Mouse (Mus musculus) ES-E14 (cell line): ENCODE data around the gene Gpx5. TPM values are rescaled to one million over a fixed set of nuclear protein-coding genes. Genes with fewer than 3 reads are reported as not detected.

Source experiments
- DNase-seq: peaks from one replicate; pipeline ENCODE4 v3.0.0-alpha.2; 2013; ENCODE audit warnings: low read depth, low spot score
- H3K27ac ChIP-seq: 2 replicates; pipeline ENCODE4 v1.5.1; 2012; ENCODE audit warnings: low read depth, mild to moderate bottlenecking, low read length, moderate library complexity, mixed read lengths; ENCODE audit not compliant: poor library complexity, insufficient read depth, severe bottlenecking
- H3K36me3 ChIP-seq: 2 replicates; pipeline ENCODE4 v1.6.1; 2012; ENCODE audit warnings: mild to moderate bottlenecking, low read length, moderate library complexity, mixed read lengths; ENCODE audit not compliant: control insufficient read depth, poor library complexity, insufficient read depth, severe bottlenecking
- H3K4me1 ChIP-seq, 2 experiments: fragments of 150-350 bp in 1 of 2; sonication (generic) in 1 of 2; 2 replicates each; pipeline ENCODE4 v1.6.1; 2012; ENCODE audit warnings: low read length in 2 of 2, mild to moderate bottlenecking in 1 of 2, mixed read lengths in 1 of 2; ENCODE audit not compliant: control insufficient read depth in 2 of 2, insufficient read depth in 2 of 2, poor library complexity in 1 of 2
- H3K4me3 ChIP-seq, 2 experiments: fragments of 150-350 bp in 1 of 2; sonication (generic) in 1 of 2; 2 replicates each; pipeline ENCODE4 v1.5.1; 2012; ENCODE audit warnings: low read length in 2 of 2, low read depth in 1 of 2, mild to moderate bottlenecking in 1 of 2, mixed read lengths in 1 of 2; ENCODE audit not compliant: insufficient read depth in 1 of 2, poor library complexity in 1 of 2, severe bottlenecking in 1 of 2
- H3K9ac ChIP-seq: 2 replicates; pipeline ENCODE4 v1.6.1; 2012; ENCODE audit warnings: low read depth, mild to moderate bottlenecking, low read length, mixed read lengths; ENCODE audit not compliant: poor library complexity, insufficient read depth, severe bottlenecking
- H3K9me3 ChIP-seq: fragments of 150-350 bp; sonication (generic); 2 replicates; pipeline ENCODE4 v1.6.1; 2012; ENCODE audit warnings: low read depth, mild to moderate bottlenecking, low read length; ENCODE audit not compliant: control insufficient read depth, insufficient read depth
- CHD2 ChIP-seq: IDR thresholded peaks from 2 replicates; pipeline ENCODE4 v1.6.1; 2014; ENCODE audit warnings: mild to moderate bottlenecking, low read depth, low read length, inconsistent platforms
- HCFC1 ChIP-seq: IDR thresholded peaks from 2 replicates; pipeline ENCODE4 v1.6.1; 2012; ENCODE audit warnings: low read length, inconsistent platforms, borderline replicate concordance; ENCODE audit not compliant: insufficient read depth
- MAFK ChIP-seq: IDR thresholded peaks from 2 replicates; pipeline ENCODE4 v1.6.1; 2014; ENCODE audit warnings: mild to moderate bottlenecking, low read depth, low read length, inconsistent platforms; ENCODE audit not compliant: insufficient read depth
- ZC3H11A ChIP-seq: IDR thresholded peaks from 2 replicates; pipeline ENCODE4 v1.6.1; 2012; ENCODE audit warnings: low read depth, mild to moderate bottlenecking, inconsistent platforms, low read length, borderline replicate concordance
- ZNF384 ChIP-seq: IDR thresholded peaks from 2 replicates; pipeline ENCODE4 v1.6.1; 2012; ENCODE audit warnings: low read depth, low read length, inconsistent platforms
- in situ Hi-C, 2 experiments: fragments of 600-800 bp; cut with MboI; formaldehyde crosslinking; loops; one replicate each; pipeline ENCODE4 v1.15.1; 2025; ENCODE audit warnings: low sequenced_read_pairs in 2 of 2, inconsistent platforms in 1 of 2; ENCODE audit not compliant: unreplicated experiment in 2 of 2
- total RNA-seq: library from RNA; depleted of rRNA; stranded (reverse); fragments of 300-350 nt; gene quantifications from 2 replicates; pipeline ENCODE4 v1.2.3, GENCODE M21; 2012

The Gpx5 gene
- total RNA-seq, 1 experiment = not detected

DNA sequence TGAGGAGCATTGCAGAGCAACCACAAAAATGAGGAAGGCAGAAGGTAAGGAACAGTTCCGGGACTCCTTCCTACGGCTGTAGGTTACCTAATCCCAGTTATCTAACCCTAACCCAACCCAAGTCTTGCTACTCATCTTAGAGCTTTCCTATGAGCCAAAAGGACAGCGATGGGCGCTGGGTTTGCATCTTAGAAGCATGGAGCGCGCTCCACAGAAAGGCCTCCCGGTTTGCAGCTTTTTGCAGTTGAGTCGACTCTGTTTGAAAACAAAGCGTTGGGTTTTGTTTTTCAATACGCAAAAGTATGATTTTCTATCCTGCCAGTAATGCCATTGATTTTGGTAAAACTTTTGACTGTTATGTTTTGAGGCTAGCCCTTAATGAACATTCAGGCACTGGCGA lies 28.6 kb downstream of the Gpx5 start:
- Histone ChIP-seq H3K9ac (peak overlapping the region; percentile 60; the same call in 1 of the 2 replicates), H3K36me3 (no peaks in the 10 kb centered on the region), H3K4me1 (peaks cover 0 to 4% of the 10 kb centered on the region in 2 experiments; a peak in 1 of 4 replicates), H3K27ac (no peak overlapping the region), H3K4me3 (peak overlapping the region; percentile 78), H3K9me3 (no peaks in the 10 kb centered on the region)
- in situ Hi-C loops = loop anchor here in 1 of 2 experiments (25.0 kb wide), 2 partner anchors 673 to 748 kb away; partner anchors contain the start of genes Prss16 and Zfp184
- DNase-seq = no peak
- no peak for TF ChIP-seq MAFK
- no peak for TF ChIP-seq ZC3H11A
- TF ChIP-seq HCFC1 = no peak
- no peak for TF ChIP-seq CHD2

- no peak for TF ChIP-seq ZNF384
- no peak for TF ChIP-seq HCFC1
- TF ChIP-seq ZC3H11A = no peak
- no peak for TF ChIP-seq MAFK
- TF ChIP-seq CHD2 = no peak
- H3K27ac ChIP-seq = no peak overlapping the region
- no peaks in the 10 kb centered on the region for H3K9me3 ChIP-seq
- H3K9ac ChIP-seq = no peak overlapping the region
- peaks cover 0 to 6% of the 10 kb centered on the region in 2 experiments; a peak in 1 of 4 replicates for H3K4me1 ChIP-seq
- no peaks in the 10 kb centered on the region for H3K36me3 ChIP-seq
- in situ Hi-C loops = loop anchor here in 1 of 2 experiments (25.0 kb wide), 2 partner anchors 674 to 749 kb away; partner anchors contain the start of genes Prss16 and Zfp184
- DNase-seq = no peak
- no peak overlapping the region for H3K4me3 ChIP-seq
Measured at GRCm38 (mm10) chr13:21262787-21263461, 29.6 kb downstream of the Gpx5 start.

- TF ChIP-seq ZNF384 (no peak), CHD2 (no peak), HCFC1 (no peak), MAFK (no peak), ZC3H11A (no peak)
- Histone ChIP-seq H3K4me1 (peaks cover 0 to 8% of the 10 kb centered on the region in 2 experiments; a peak in 1 of 4 replicates), H3K4me3 (peak overlapping the region; percentile 67 to 68; a peak in 3 of 4 replicates), H3K36me3 (no peaks in the 10 kb centered on the region), H3K9me3 (no peaks in the 10 kb centered on the region), H3K27ac (no peak overlapping the region), H3K9ac (no peak overlapping the region)
- in situ Hi-C loops = loop anchor here in 1 of 2 experiments (25.0 kb wide), 2 partner anchors 677 to 752 kb away; partner anchors contain the start of genes Prss16 and Zfp184
- DNase-seq = no peak
Measured at GRCm38 (mm10) chr13:21260289-21260688, 32.2 kb downstream of the Gpx5 start.

DNA sequence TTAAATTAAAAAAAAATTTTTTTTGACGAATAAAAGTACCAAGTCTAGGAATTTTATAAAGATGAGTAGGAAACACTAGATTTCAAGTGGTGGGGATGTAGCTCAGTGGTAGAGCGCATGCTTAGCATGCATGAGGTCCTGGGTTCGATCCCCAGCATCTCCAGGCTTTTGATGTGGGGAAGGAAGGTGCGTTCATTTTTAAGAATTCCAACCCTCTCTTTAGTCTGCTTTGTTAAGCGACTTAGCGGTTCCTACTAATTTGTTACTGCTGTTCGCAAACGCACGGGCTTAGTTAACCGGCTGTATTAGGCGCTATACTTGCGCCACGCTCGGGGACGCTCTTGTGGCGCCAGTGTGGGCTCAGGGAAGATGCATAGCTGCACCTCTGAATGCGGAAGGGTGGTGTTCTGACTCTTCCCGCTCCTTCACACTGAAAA lies 32.8 kb downstream of the Gpx5 start:
- H3K4me3 ChIP-seq = peak overlapping the region; percentile 67 to 68
- no peak overlapping the region for H3K27ac ChIP-seq
- H3K9ac ChIP-seq = no peak overlapping the region
- H3K36me3 ChIP-seq = no peaks in the 10 kb centered on the region
- peaks cover 0 to 10% of the 10 kb centered on the region in 2 experiments; a peak in 1 of 4 replicates for H3K4me1 ChIP-seq
- no peak for DNase-seq
- no peaks in the 10 kb centered on the region for H3K9me3 ChIP-seq
- in situ Hi-C loops = loop anchor here in 1 of 2 experiments (25.0 kb wide), 2 partner anchors 678 to 753 kb away; partner anchors contain the start of genes Prss16 and Zfp184
- TF ChIP-seq HCFC1 (no peak), MAFK (peak; percentile 91), ZC3H11A (no peak), CHD2 (no peak), ZNF384 (peak; percentile 90)
